Mouse (Mus musculus) bone marrow macrophage, adult 2 months (primary cell): Measurements from ENCODE around the gene Grhl3.

Source experiments
- CTCF ChIP-seq: IDR thresholded peaks from 2 replicates; pipeline ENCODE4 v1.5.1; 2012; ENCODE audit warnings: low read depth, mild to moderate bottlenecking, low read length, moderate library complexity
- POLR2A ChIP-seq: IDR thresholded peaks from 2 replicates; pipeline ENCODE4 v1.6.1; 2012; ENCODE audit warnings: mild to moderate bottlenecking, low read depth, low read length, borderline replicate concordance

GRCm38 (mm10) chr4:135581222-135581910 lies 7.9 kb upstream of the Grhl3 start:
- TF ChIP-seq CTCF: no peak
- TF ChIP-seq POLR2A: no peak
